Mouse (Mus musculus): ENCODE measurements around the gene Sp2.

The Sp2 gene

DNA sequence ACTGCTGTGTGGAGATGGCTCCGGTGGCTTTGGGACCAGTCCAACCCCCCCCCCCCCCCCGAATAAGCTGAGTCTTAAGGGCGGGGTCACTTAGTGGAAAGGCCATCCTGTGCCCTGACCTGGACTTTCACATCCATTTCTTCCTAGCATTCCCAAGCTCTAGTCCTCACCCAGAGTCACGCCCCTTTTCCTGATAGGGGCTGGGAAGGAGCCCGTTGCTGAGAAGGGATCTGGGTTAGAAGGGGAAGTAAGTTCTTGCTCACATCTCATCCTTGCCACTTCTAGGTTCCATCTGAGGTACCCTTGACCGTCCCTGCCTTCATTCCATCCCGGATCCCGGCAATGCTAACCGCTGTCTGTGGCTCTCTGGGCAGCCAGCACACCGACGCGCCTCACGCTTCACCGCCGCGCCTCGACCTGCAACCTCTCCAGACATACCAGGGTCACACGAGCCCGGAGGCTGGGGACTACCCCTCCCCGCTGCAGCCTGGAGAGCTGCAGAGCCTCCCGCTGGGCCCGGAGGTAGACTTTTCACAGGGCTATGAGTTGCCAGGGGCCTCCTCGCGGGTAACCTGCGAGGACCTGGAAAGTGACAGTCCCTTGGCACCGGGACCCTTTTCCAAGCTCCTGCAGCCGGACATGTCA, 38.5 kb upstream of the Sp2 start:
- peaks cover 68% of the 10 kb centered on the region for H3K4me1 ChIP-seq (replicated peaks; ENCODE audit: low read depth, low read length)
- H3K9me3 ChIP-seq (ENCODE audit: low read length) = no peaks in the 10 kb centered on the region
- H3K27me3 ChIP-seq (ENCODE audit: insufficient read depth, low read length) = peaks cover 74% of the 10 kb centered on the region
- TF ChIP-seq POU5F1 (IDR thresholded peaks at IDR 0.05; ENCODE audit: borderline replicate concordance, low read length) (no peak), CTCF (conservative IDR thresholded peaks at IDR 0.05; ENCODE audit: low read length) (no peak), NANOG (IDR thresholded peaks at IDR 0.05; ENCODE audit: borderline replicate concordance, low read length) (no peak)
- H3K4me3 ChIP-seq (replicated peaks; ENCODE audit: low read length) = peak overlapping the region; percentile 88
- H3K36me3 ChIP-seq (ENCODE audit: insufficient read depth, low read length) = peaks cover 17% of the 10 kb centered on the region

DNA sequence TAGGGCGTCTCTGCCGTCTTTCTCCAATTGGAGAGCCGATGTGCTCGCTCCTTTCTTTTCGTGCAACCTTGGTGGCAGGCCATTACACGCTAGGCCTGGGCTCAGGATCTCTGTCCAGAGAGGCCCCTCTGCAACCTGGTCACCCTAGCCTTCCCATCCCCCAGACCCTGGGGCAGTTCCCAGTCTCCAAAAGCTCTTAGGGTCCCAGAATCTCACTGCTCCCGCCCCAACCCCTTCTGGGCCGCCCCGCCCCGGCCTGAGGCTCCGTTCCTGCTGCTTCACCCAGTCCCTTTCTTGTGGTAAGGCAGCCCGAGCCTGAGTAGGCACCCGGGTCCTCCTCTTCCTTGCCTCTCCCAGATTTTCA, 36.6 kb upstream of the Sp2 start:
- Histone ChIP-seq H3K27me3 (ENCODE audit: insufficient read depth, low read length) (peaks cover 91% of the 10 kb centered on the region), H3K4me1 (replicated peaks; ENCODE audit: low read depth, low read length) (peaks cover 53% of the 10 kb centered on the region), H3K36me3 (ENCODE audit: insufficient read depth, low read length) (peaks cover 9% of the 10 kb centered on the region), H3K4me3 (replicated peaks; ENCODE audit: low read length) (peak overlapping the region; percentile 82), H3K9me3 (ENCODE audit: low read length) (no peaks in the 10 kb centered on the region)
- no peak for TF ChIP-seq CTCF (conservative IDR thresholded peaks at IDR 0.05; ENCODE audit: low read length)
- TF ChIP-seq NANOG (IDR thresholded peaks at IDR 0.05; ENCODE audit: borderline replicate concordance, low read length) = no peak
- no peak for TF ChIP-seq POU5F1 (IDR thresholded peaks at IDR 0.05; ENCODE audit: borderline replicate concordance, low read length)

DNA sequence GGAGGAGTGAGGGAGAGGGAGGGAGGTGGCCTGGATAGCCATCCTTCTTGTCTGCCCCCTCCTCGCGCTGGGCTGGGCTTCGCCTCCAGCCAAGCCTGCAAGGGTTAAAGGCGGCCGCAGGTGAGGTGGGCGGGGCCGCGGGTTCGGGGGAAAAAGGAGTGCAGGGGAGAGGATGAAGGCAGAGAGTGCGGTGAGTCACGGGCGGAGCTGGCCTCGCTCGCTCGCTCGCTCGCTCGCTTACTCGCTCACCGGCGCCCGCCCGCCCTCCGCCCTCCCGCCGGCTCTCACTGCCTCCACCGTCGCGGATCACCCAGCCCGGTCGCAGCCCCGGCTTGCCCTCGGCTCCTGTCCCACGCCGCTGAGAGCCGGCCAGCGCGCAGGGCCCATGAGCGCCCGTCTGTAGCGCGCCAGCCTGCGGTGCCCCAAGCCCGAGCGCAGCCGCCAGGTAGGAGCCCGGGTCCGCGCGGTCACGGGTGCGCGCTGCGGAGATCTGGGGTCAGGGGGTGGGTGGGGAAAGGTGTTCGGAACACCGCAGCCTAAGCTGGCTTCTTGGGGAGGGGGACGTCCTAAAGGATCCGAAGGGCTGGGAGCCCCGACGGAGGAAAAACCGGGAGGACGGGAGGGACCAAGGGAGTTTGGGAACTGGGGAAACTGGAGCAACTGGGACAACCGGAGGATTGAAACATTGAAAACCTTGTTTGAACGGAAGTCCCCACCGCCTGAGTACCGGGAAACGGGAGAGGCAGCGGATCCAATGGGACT, 36.0 kb upstream of the Sp2 start:
- Histone ChIP-seq H3K27me3 (ENCODE audit: insufficient read depth, low read length) (peaks cover 90% of the 10 kb centered on the region), H3K4me1 (replicated peaks; ENCODE audit: low read depth, low read length) (peaks cover 48% of the 10 kb centered on the region), H3K4me3 (replicated peaks; ENCODE audit: low read length) (peak overlapping the region; percentile 82), H3K9me3 (ENCODE audit: low read length) (no peaks in the 10 kb centered on the region), H3K36me3 (ENCODE audit: insufficient read depth, low read length) (peaks cover 3% of the 10 kb centered on the region; the same call in 1 of the 2 replicates)
- TF ChIP-seq CTCF (conservative IDR thresholded peaks at IDR 0.05; ENCODE audit: low read length) = no peak
- no peak for TF ChIP-seq NANOG (IDR thresholded peaks at IDR 0.05; ENCODE audit: borderline replicate concordance, low read length)
- TF ChIP-seq POU5F1 (IDR thresholded peaks at IDR 0.05; ENCODE audit: borderline replicate concordance, low read length) = no peak

DNA sequence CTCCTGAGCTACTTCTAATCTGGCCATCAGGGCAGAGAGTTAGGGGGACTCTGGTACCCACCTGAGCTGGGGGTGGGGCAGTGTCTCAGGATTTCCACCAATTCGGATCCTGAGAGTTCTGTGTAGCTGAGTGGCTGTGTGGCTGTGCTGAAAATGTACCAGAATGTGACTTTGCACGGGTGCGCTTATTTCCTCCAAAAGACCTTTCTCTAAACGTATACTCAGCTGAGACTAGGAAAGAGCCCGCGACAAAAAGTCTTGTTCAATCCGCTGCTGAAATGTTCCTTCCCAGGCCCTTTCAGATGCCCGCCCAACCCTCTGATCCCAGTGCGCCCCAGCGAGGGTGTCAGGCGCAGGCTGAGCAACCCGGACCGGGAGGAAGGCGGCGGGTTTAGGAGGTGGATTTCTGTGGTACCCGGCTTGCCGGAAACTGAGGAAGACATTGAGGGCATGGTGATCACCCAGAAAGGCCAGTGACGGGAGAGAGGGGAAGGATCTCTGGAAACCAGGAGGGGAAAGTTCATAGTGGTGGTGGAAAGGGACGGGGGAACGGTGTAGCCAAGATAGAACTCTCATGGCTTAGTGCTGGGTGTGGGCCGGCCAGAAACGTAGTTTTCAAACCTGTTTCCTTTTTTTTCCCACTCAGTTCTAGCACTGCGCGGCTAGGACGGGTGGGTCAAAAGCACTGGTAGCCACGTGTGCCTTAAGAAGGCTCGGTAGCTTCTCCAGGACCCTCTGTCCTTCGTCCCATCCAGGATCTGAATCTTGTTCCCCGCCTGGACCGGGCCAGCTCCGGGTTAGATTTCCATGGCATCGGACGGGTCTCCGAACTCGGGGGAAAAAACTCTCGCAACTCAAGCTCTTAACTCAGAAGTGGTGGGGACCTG, 35.2 kb upstream of the Sp2 start:
- no peak for TF ChIP-seq CTCF (conservative IDR thresholded peaks at IDR 0.05; ENCODE audit: low read length)
- TF ChIP-seq POU5F1 (IDR thresholded peaks at IDR 0.05; ENCODE audit: borderline replicate concordance, low read length) = no peak
- no peak for TF ChIP-seq NANOG (IDR thresholded peaks at IDR 0.05; ENCODE audit: borderline replicate concordance, low read length)
- H3K4me3 ChIP-seq (replicated peaks; ENCODE audit: low read length) = peak overlapping the region; percentile 82
- peaks cover 42% of the 10 kb centered on the region for H3K4me1 ChIP-seq (replicated peaks; ENCODE audit: low read depth, low read length)
- H3K36me3 ChIP-seq (ENCODE audit: insufficient read depth, low read length) = no peaks in the 10 kb centered on the region
- H3K9me3 ChIP-seq (ENCODE audit: low read length) = no peaks in the 10 kb centered on the region
- H3K27me3 ChIP-seq (ENCODE audit: insufficient read depth, low read length) = peaks cover 88% of the 10 kb centered on the region

DNA sequence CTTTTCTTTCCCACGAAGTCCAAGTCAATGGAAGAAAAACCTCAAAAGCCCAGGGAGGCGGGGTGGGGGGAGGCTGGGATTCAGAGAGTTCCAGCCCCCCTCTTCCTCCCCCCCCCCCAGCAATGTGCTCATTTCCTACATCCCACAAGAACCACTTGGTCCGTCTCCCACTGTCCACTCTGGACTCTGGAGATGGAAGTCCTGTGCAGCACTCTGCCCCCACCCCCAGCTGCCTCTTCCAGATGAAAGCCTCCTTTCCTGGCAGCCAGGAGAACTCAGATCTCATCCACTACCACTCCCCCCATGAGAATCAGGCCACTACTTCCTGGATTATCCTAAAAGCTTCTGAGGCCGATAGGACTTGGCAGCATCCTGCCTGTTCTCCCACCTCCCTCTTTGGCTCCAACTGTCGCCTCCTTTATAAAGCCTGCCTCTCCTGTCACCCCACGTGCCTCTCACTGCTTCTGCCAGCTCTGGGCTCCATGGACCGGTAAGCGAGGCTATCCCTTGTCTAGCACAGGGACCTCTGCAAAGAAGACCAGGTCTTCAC, 30.4 kb upstream of the Sp2 start, which contains the start of gene Sp6:
Gene Sp6, plus strand, starts transcription at position 274 of the 550 bp plus-strand sequence.
- peaks cover 11% of the 10 kb centered on the region for H3K4me1 ChIP-seq (replicated peaks; ENCODE audit: low read depth, low read length)
- peaks cover 95% of the 10 kb centered on the region for H3K27me3 ChIP-seq (ENCODE audit: insufficient read depth, low read length)
- TF ChIP-seq CTCF (conservative IDR thresholded peaks at IDR 0.05; ENCODE audit: low read length) (no peak), POU5F1 (IDR thresholded peaks at IDR 0.05; ENCODE audit: borderline replicate concordance, low read length) (no peak), NANOG (IDR thresholded peaks at IDR 0.05; ENCODE audit: borderline replicate concordance, low read length) (no peak)
- no peak within 1 kb of the TSS for H3K4me3 ChIP-seq (replicated peaks; ENCODE audit: low read length)
- H3K9me3 ChIP-seq (ENCODE audit: low read length) = no peaks in the 10 kb centered on the region
- H3K36me3 ChIP-seq (ENCODE audit: insufficient read depth, low read length) = no peaks in the 10 kb centered on the region

DNA sequence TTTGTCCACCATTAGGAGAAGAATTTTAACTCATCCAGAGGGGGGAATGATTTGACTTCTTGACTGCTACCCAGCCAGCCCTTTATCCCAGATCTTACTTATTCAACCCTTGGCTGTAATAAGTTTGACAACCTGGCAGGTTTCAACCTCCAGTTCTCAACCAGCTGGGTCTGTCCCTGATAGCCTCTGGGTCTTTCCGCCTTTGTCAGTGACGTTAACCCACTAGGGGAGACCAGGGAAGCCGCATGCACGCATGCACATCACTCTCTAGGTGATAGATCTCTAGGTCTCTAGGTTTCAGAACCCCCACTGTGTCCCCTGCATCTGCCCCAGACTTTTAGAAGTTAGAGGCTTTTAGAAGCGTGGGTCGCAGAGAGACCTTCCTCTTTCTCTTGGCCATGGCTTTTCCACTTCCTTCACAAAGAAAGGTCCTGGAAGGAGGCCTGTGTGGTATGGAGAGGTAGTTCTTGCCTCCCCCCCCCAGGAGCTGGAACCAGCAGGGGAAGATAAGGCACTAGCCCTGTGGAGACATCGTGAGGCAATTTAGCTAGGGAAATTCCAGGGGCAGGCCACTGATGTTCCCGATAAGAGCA, 26.5 kb upstream of the Sp2 start:
- H3K36me3 ChIP-seq (ENCODE audit: insufficient read depth, low read length) = no peaks in the 10 kb centered on the region
- H3K27me3 ChIP-seq (ENCODE audit: insufficient read depth, low read length) = peaks cover 90% of the 10 kb centered on the region
- TF ChIP-seq NANOG (IDR thresholded peaks at IDR 0.05; ENCODE audit: borderline replicate concordance, low read length) (no peak), CTCF (conservative IDR thresholded peaks at IDR 0.05; ENCODE audit: low read length) (no peak), POU5F1 (IDR thresholded peaks at IDR 0.05; ENCODE audit: borderline replicate concordance, low read length) (no peak)
- no peak overlapping the region for H3K4me3 ChIP-seq (replicated peaks; ENCODE audit: low read length)
- H3K9me3 ChIP-seq (ENCODE audit: low read length) = no peaks in the 10 kb centered on the region
- H3K4me1 ChIP-seq (replicated peaks; ENCODE audit: low read depth, low read length) = peaks cover 5% of the 10 kb centered on the region; the same call in 1 of the 2 replicates

DNA sequence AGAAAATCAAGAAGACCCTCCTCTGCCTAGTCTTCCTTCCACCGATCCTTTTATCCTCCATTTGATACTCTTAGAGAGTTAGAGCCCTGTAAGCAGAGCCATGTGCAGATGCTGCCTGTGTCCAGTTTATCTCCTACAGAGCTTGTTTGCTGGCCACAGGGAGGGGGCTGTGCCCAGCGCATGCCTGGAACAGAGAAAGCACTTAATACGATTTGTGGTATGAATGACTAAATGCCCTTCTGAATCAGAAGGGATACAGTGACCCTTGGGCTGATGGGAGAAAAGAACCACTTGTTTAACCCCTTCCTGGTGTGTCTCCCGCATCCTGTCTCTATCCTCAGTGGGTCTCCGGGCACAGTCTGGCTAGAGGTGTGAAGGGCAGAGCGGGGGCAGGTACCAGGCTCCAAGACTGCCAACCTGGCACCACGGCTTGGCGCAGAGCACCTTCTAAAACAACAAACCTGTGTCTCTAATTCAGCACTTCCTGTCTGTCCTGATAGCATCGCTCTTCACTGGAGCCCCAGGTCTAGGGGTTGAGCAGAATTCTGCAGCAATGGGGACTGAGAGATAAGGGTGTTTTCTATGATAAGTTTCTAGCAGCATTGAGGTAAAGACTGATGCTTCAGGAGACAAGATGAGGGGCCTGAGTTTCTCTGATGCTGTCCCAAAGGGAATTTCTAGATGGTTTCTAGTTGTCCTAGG, 24.5 kb upstream of the Sp2 start:
- Histone ChIP-seq H3K9me3 (ENCODE audit: low read length) (no peaks in the 10 kb centered on the region), H3K36me3 (ENCODE audit: insufficient read depth, low read length) (no peaks in the 10 kb centered on the region), H3K27me3 (ENCODE audit: insufficient read depth, low read length) (peaks cover 93% of the 10 kb centered on the region), H3K4me3 (replicated peaks; ENCODE audit: low read length) (no peak overlapping the region), H3K4me1 (replicated peaks; ENCODE audit: low read depth, low read length) (peaks cover 17% of the 10 kb centered on the region)
- TF ChIP-seq POU5F1 (IDR thresholded peaks at IDR 0.05; ENCODE audit: borderline replicate concordance, low read length) = no peak
- no peak for TF ChIP-seq NANOG (IDR thresholded peaks at IDR 0.05; ENCODE audit: borderline replicate concordance, low read length)
- TF ChIP-seq CTCF (conservative IDR thresholded peaks at IDR 0.05; ENCODE audit: low read length) = no peak
